Mouse (Mus musculus) cerebellum, adult 2 months (tissue): ENCODE measurements around the gene Arrdc2. TPM values are rescaled to one million over a fixed set of nuclear protein-coding genes. Genes with fewer than 3 reads are reported as not detected.

ENCODE experiments used
- DNase-seq, 2 experiments: peaks; one replicate each; pipeline ENCODE4 v3.0.0; 2021
- H3K27ac ChIP-seq: fragments of 200-500 bp; 2 replicates; pipeline ENCODE4 v1.5.1; 2012; ENCODE audit warnings: low read length, control low read depth, inconsistent platforms; ENCODE audit not compliant: insufficient read depth
- H3K27me3 ChIP-seq: fragments of 200-500 bp; 2 replicates; pipeline ENCODE4 v1.6.1; 2012; ENCODE audit warnings: inconsistent platforms, mild to moderate bottlenecking, low read length, moderate library complexity; ENCODE audit not compliant: control insufficient read depth, insufficient read depth
- H3K4me1 ChIP-seq: fragments of 200-500 bp; 2 replicates; pipeline ENCODE4 v1.6.1; 2011; ENCODE audit warnings: low read length; ENCODE audit not compliant: control insufficient read depth, insufficient read depth
- H3K4me3 ChIP-seq: fragments of 200-500 bp; replicated peaks from 2 replicates; pipeline ENCODE3; 2011; ENCODE audit warnings: mild to moderate bottlenecking, low read depth, low read length, control low read depth; ENCODE audit not compliant: insufficient read depth
- CTCF ChIP-seq: fragments of 200-500 bp; IDR thresholded peaks from 2 replicates; pipeline ENCODE4 v1.5.1; 2011; ENCODE audit warnings: low read depth, mild to moderate bottlenecking, control low read depth, low read length, moderate library complexity, borderline replicate concordance; ENCODE audit not compliant: insufficient read depth
- POLR2A ChIP-seq: fragments of 200-500 bp; IDR thresholded peaks from 2 replicates; pipeline ENCODE4 v1.6.1; 2011; ENCODE audit warnings: low read length, control low read depth, borderline replicate concordance; ENCODE audit not compliant: insufficient read depth
- WGBS: fragments of 180-500 bp; shearing (Covaris S2); methylation state at CpG from one replicate; pipeline ENCODE4 v1.1.7; 2018; 5-methylcytosine and 5-hydroxymethylcytosine counted together
- polyA plus RNA-seq: library from polyadenylated mRNA; depleted of rRNA; stranded (reverse); fragments of >200 nt; gene quantifications from 2 replicates; pipeline ENCODE4 v1.2.3, GENCODE M21; 2012; rRNA removed

The Arrdc2 gene
- polyA plus RNA-seq = 33.1 and 34.0 TPM in 2 replicates

DNA sequence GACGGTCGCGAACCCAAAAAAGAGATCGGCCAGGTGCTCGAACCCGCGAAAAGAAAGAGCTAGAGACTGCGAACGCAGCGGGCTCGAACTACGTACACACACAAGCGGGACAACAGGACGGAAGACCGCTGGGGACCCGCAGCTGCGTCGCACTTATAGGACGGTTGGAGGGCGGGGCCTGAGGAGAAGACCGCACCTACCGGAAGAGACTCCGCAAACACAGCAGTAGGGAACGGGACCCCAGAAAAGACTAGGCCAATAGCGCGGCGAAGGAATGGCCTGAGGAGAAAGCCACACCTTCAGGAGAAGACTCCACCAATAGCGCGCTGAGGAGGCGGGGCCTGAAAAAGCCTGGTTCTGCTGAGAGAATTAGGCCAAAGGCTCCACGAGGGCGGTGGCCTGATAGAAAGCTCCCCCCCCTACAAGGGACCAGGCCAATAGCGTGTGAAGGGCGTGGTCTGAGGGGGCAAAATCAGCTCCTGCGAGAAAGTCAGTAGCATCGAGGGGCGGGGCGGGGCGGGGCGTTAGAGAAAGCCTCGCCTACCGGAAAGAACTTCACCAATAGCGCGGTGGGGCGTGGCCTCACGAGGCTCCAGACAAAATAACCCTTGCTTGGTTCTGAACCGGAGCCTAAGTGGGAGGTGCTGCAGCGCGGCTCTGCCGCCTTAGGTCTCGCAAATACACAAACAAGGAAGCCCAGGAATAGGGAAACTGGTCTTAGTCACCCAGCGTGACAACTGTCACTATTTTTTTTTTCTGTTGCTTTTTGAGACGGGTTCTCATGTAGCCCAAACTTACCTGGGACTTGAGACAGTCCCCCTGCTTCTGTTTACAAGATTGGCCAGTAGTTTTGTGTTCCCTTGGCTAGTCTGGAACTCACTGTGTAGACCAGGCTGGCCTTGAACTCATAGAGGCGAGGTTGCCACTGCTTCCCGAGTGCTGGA is at the start of gene Arrdc2:
Gene Arrdc2 (minus strand): TSS at position 313 of the 944 bp plus-strand sequence.
- 3% methylated on average over 55 of the region's 55 CpGs for WGBS
- Histone ChIP-seq H3K4me3 (peak within 1 kb of the TSS; percentile 55), H3K4me1 (peaks cover 5% of the 10 kb centered on the region)

DNA sequence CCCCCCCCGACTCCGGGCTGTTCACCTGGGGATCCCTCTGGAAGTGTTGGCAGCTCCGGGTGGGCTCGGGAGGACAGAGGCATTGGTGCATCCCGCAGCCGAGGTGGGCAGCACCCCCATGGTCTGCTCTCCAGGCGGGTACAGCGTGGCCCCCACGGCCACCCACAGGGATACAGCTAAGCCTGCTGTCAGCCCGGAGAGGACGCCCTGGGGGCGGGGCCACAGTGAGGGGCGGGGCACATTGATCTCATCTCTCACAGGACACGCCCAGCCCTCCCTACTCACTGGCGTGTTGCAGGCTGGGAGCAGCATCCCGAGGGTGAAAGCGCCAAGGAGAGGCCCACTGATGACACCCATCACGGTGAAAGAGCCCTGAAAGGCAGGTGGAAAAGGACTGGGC is 48.1 kb upstream of the Arrdc2 start:
- no peak overlapping the region for H3K4me3 ChIP-seq
- peak in 1 of 2 experiments; percentile 30 for DNase-seq
- WGBS = 11% methylated on average over 18 of the region's 18 CpGs

More for the DNA sequence above, at the start of gene Arrdc2:
- DNase-seq = peak; percentile 96 to 99
- TF ChIP-seq CTCF (no peak), POLR2A (peak; percentile 85)
- Histone ChIP-seq H3K27me3 (no peaks in the 10 kb centered on the region), H3K27ac (peak within 1 kb of the TSS; percentile 54)

GRCm38 (mm10) chr8:70885612-70886011 is 46.1 kb upstream of the Arrdc2 start:
- Histone ChIP-seq H3K4me3 (no peak overlapping the region), H3K27ac (no peak overlapping the region), H3K4me1 (peaks cover 27% of the 10 kb centered on the region), H3K27me3 (no peaks in the 10 kb centered on the region)
- no peak for TF ChIP-seq POLR2A
- TF ChIP-seq CTCF = no peak
- WGBS = 59% methylated on average over 12 of the region's 12 CpGs
- DNase-seq = no peak

More for the DNA sequence above, 48.1 kb upstream of the Arrdc2 start:
- Histone ChIP-seq H3K4me1 (peaks cover 15% of the 10 kb centered on the region), H3K27me3 (no peaks in the 10 kb centered on the region), H3K27ac (no peak overlapping the region)
- TF ChIP-seq POLR2A (no peak), CTCF (no peak)

DNA sequence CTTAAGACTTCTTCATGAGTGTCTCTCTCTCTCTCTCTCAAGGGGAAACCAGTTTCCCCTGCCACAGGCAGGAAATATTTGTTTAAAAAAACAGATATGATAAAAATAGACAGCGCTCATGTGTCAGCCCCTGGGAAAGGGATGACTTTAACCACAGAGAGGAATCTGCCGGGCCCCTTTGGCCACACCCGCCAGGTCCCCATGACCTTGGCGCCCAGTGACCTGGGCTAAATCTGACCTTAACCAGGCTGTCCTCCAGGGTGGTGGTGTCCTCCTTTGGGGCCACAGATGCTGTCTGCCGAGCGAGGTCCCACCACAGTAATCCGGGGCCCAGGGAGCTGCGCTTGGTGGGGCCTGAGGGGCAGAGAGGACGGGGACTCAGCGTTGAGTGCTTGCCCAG is 45.2 kb upstream of the Arrdc2 start:
- DNase-seq = no peak
- TF ChIP-seq CTCF (no peak), POLR2A (no peak)
- Histone ChIP-seq H3K27me3 (no peaks in the 10 kb centered on the region), H3K27ac (no peak overlapping the region), H3K4me3 (no peak overlapping the region), H3K4me1 (peaks cover 35% of the 10 kb centered on the region)
- whole genome bisulfite sequencing = 83% methylated on average over 10 of the region's 10 CpGs

DNA sequence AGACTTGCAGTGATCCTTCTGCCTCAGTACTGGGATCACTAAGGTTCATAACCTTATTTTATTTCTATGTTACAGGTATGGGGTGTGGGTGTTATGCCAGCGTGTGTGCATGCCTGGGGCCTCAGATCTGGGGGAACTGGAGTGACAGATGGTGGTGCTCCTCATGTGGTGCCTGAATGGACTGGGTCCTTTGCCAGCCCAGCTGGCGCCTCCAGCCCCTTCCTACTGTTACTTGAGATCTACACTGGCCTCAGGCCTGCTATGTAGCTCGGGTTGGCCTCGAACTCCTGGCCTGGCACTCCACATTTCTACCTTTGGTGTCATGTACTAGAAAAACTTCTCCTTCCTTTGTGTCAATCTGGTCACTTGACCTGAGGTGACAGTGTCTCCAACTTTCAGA is 44.7 kb upstream of the Arrdc2 start:
- H3K4me1 ChIP-seq = peaks cover 40% of the 10 kb centered on the region
- no peak overlapping the region for H3K27ac ChIP-seq
- no peaks in the 10 kb centered on the region for H3K27me3 ChIP-seq
- peak in 1 of 2 experiments; percentile 32 for DNase-seq
- WGBS = 13% methylated on average over 4 of the region's 4 CpGs
- TF ChIP-seq POLR2A = no peak
- TF ChIP-seq CTCF = no peak
- no peak overlapping the region for H3K4me3 ChIP-seq

DNA sequence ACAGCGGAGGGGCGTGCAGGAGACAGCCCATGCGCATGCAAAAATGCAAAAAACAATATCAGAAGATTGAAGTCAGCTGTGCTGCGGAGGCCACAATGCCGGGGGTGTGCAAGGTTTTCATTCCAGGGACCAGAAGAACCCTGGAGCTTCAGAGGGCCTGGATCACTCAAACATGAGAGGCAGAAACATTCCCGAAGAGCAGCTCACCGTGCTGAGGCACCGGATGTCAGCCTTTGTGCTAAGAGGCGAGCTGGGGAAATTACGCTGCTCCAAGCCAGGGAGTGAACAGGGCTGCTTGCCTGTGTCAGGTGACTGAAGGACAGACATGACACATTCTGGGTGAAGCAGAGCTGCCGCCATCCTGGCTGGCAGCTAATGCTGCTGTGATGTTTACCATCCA is 41.0 kb upstream of the Arrdc2 start:
- DNase-seq = peak in 1 of 2 experiments; percentile 50
- Histone ChIP-seq H3K4me1 (peaks cover 42% of the 10 kb centered on the region), H3K4me3 (peak overlapping the region; percentile 4), H3K27me3 (no peaks in the 10 kb centered on the region), H3K27ac (peak overlapping the region; percentile 62)
- 8% methylated on average over 11 of the region's 11 CpGs for WGBS
- TF ChIP-seq POLR2A (no peak), CTCF (no peak)

- DNase-seq = peak; percentile 94 to 95
- H3K27me3 ChIP-seq = no peaks in the 10 kb centered on the region
- peaks cover 38% of the 10 kb centered on the region for H3K4me1 ChIP-seq
- H3K27ac ChIP-seq = peak overlapping the region; percentile 62
- TF ChIP-seq CTCF (no peak; the same call in 1 of the 2 replicates), POLR2A (no peak)
- WGBS = 2% methylated on average over 4 of the region's 4 CpGs
- H3K4me3 ChIP-seq = peak overlapping the region; percentile 4
Observed at GRCm38 (mm10) chr8:70880126-70880525, 40.6 kb upstream of the Arrdc2 start.

DNA sequence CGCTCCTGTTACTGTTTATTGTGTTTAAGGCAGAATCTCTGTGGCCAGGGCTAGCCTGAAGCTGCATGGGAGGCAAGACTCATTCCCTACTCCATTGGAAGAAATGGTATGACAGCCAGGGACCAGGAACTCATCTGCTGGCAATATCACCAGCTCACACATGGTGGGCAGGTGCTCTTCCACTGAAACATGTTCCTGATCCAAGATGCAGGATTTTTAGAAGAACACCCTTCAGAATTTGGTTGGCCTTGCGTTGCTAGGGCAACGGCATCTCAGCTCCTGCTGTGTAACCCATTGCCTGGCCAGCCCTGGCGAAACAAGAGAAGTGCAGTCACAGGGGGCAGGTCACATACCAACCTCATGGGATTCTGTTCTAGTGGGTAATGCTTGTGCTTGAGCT is 40.0 kb upstream of the Arrdc2 start:
- Histone ChIP-seq H3K4me3 (no peak overlapping the region), H3K4me1 (peaks cover 33% of the 10 kb centered on the region), H3K27me3 (no peaks in the 10 kb centered on the region), H3K27ac (peak overlapping the region; percentile 62)
- WGBS = 14% methylated on average over 4 of the region's 4 CpGs
- peak; percentile 65 to 73 for DNase-seq
- TF ChIP-seq CTCF = no peak
- TF ChIP-seq POLR2A = no peak
